ENCODE assay signal across 8 mouse cellular contexts in the genomic region with DNA sequence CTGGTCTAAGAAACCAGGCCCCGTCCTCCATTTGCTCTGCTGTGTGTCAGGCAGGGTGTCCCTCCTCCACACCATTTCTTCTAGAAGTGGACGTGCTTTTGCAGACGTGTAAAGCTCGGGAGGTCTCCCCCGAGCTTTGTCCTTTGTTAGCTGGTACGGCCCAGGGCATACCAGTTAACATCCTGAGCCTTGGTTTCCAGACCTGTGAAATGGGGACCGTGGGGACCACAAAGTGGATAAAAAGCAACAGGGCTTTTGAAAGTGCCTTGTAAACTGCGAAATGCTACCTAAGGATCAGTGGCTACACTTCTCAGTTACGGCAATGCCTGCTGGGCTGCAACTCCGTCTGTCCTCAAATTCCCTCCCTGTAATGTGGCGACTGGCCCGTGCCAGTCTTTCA. TPM values are rescaled to one million over a fixed set of nuclear protein-coding genes. Genes with fewer than 3 reads are reported as not detected.
A peak's percentile ranks its signal among the peaks of the same experiment; 100 is the strongest.
DNase-seq lines count a peak whose midpoint lies in the region; ATAC-seq lines count a peak whose summit lies in the region.

No protein-coding gene starts in this region.

- peak overlapping the region; percentile 98 for H3K9ac ChIP-seq in heart, embryonic 13.5 days
- H3K9ac ChIP-seq in liver, embryonic 13.5 days = peak overlapping the region; percentile 84

- no peak for ATAC-seq in heart, embryonic 13.5 days (ENCODE audit: extremely low read depth, insufficient number of reproducible peaks, low FRiP score, low TSS enrichment)
- no peak for ATAC-seq in liver, embryonic 13.5 days (ENCODE audit: low read depth)
- ATAC-seq in granulocyte monocyte progenitor cell, adult 5-6 weeks (replicated peaks; ENCODE audit: poor library complexity, severe bottlenecking) = no peak

- peak; percentile 30 for DNase-seq in adrenal gland, adult 2 months
- DNase-seq in adrenal gland, postnatal 36 days = no peak
- DNase-seq in ES-CJ7 (ENCODE audit: low read depth, low spot score) = peak; percentile 16
- no peak for DNase-seq in liver, embryonic 13.5 days
- DNase-seq in urinary bladder, postnatal 14 days (ENCODE audit: low spot score) = no peak
- DNase-seq in spleen, postnatal 14 days (ENCODE audit: low spot score in 2 of 2) = no peak

- peak overlapping the region; percentile 78 for H3K4me3 ChIP-seq in heart, embryonic 13.5 days
- H3K4me3 ChIP-seq in liver, embryonic 13.5 days (replicated peaks) = peak overlapping the region; percentile 74

- H3K27ac ChIP-seq in heart, embryonic 13.5 days (replicated peaks) = peak overlapping the region; percentile 95
- H3K27ac ChIP-seq in liver, embryonic 13.5 days = peak overlapping the region; percentile 34; the same call in 1 of the 2 replicates

- H3K36me3 ChIP-seq in heart, embryonic 13.5 days = peaks cover 4% of the 10 kb centered on the region
- H3K36me3 ChIP-seq in liver, embryonic 13.5 days = no peaks in the 10 kb centered on the region

- WGBS in heart, embryonic 13.5 days = 11% methylated on average over 12 of the region's 12 CpGs
- 22% methylated on average over 12 of the region's 12 CpGs for WGBS in liver, embryonic 13.5 days (ENCODE audit: insufficient replicate concordance)

- H3K27me3 ChIP-seq in heart, embryonic 13.5 days (replicated peaks) = peaks cover 93% of the 10 kb centered on the region
- H3K27me3 ChIP-seq in liver, embryonic 13.5 days = peaks cover 87% of the 10 kb centered on the region

- peak overlapping the region; percentile 71 for H3K4me2 ChIP-seq in heart, embryonic 13.5 days
- H3K4me2 ChIP-seq in liver, embryonic 13.5 days = peak overlapping the region; percentile 81

- no peaks in the 10 kb centered on the region for H3K9me3 ChIP-seq in heart, embryonic 13.5 days
- no peaks in the 10 kb centered on the region for H3K9me3 ChIP-seq in liver, embryonic 13.5 days (replicated peaks)

- peaks cover 25% of the 10 kb centered on the region for H3K4me1 ChIP-seq in heart, embryonic 13.5 days
- peaks cover 28% of the 10 kb centered on the region for H3K4me1 ChIP-seq in liver, embryonic 13.5 days (replicated peaks)

RNA-seq across cellular contexts. Expression of a gene that starts 3.2 kb away (rescaled TPM):
- total RNA-seq in adrenal gland, adult 2 months (2021) = 10 to 100 TPM; 81.2 to 87.0 TPM
- 32.5 and 44.2 TPM in 2 replicates for polyA plus RNA-seq in adrenal gland, adult 2 months (2012; rRNA removed)
- 100 to 1,000 TPM in 1 of 2 experiments, 10 to 100 TPM in 1; 87.0 to 105 TPM for total RNA-seq in adrenal gland, postnatal 36 days (2021)
- polyA plus RNA-seq in heart, embryonic 13.5 days (2015; fragmentation: Nextera tagmentation; extraction: Ambion mirVana) = 494 and 545 TPM in 2 replicates
- polyA plus RNA-seq in liver, embryonic 13.5 days (2015; fragmentation: Nextera tagmentation; extraction: Ambion mirVana) = 115 and 156 TPM in 2 replicates
- 11.2 and 20.5 TPM in 2 replicates for total RNA-seq in granulocyte monocyte progenitor cell, adult 5-6 weeks (2014; fragmentation: Nextera tagmentation)
- 7.2 and 8.4 TPM in 2 replicates for total RNA-seq in granulocyte monocyte progenitor cell, adult 5-6 weeks (2017)

Comparison
In these comparisons a context has a peak if more than half of its experiments do, and no peak if none do; other contexts are left out.
1. DNase-seq: peak in adrenal gland, adult 2 months (single experiment) and ES-CJ7 (single experiment); none in adrenal gland, postnatal 36 days (0 of 2), liver, embryonic 13.5 days (single experiment), urinary bladder, postnatal 14 days (single experiment) and spleen, postnatal 14 days (0 of 2).